Mouse (Mus musculus) ES-Bruce4 (cell line): ENCODE measurements around the gene Fat3.

Experiments used
- CTCF ChIP-seq: IDR thresholded peaks from one replicate; pipeline ENCODE4 v1.8.1; 2011; ENCODE audit warnings: low read depth, low read length
- POLR2A ChIP-seq: IDR thresholded peaks from one replicate; pipeline ENCODE4 v1.8.1; 2011; ENCODE audit warnings: low read length; ENCODE audit not compliant: insufficient read depth

DNA sequence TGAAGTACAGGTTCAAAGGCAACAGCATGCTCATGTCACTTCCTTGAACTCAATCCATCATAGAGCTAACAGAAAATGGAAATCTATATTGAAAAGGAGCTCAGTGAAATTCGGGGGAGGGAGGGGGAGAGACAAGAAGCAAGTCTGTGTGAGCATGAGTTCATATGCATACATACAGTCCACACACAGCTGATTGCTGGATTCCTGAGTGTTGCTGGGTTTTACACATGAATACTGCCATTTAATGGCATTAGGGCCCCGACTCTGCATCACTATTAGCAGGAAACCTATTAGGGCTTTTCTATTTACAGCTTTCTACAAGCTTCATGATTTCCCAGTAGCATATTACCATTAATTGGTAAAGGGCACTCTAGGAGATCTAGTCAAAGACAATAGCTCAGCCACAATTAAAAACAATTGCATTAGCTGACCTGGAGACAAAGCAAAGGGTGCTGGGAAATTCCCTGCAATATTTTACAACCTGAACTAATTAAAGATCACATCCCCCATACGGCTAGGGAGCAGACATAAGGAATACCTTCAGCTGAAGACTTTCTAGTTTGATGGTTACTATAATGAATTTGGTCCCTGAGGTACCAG lies 243.7 kb downstream of the Fat3 start:
- no peak for TF ChIP-seq CTCF
- TF ChIP-seq POLR2A, result no peak
